Mouse (Mus musculus): Measurements from ENCODE around the gene Myo1d. TPM values are rescaled to one million over a fixed set of nuclear protein-coding genes. Genes with fewer than 3 reads are reported as not detected.
A peak's percentile ranks its signal among the peaks of the same experiment; 100 is the strongest.

Myo1d gene
- polyA plus RNA-seq, 1 experiment from 2014 or later = 2.1 TPM

DNA sequence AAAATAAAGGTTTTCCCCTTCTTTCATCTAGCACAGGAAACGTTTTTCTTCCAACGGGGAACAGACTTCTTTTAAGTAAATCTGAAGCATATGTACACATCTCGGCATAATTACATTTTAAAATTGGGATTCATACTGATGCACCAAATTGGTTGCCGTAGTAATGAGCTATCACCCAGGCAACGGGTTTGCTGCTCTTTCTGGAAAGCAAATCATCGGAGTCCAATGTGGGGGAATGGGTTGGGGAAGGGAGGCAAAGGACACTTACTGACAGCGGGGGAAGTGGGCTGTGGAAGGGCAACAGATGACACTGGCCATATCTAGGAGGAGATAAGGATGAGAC, 156.8 kb downstream of the Myo1d start:
- Histone ChIP-seq H3K36me3 (ENCODE audit: control insufficient read depth, insufficient read depth, low read length) (no peaks in the 10 kb centered on the region), H3K9me3 (ENCODE audit: control insufficient read depth, low read length) (no peaks in the 10 kb centered on the region), H3K4me1 (ENCODE audit: control insufficient read depth, insufficient read depth, low read length) (peaks cover 13% of the 10 kb centered on the region), H3K27me3 (ENCODE audit: control insufficient read depth, insufficient read depth, low read length) (no peaks in the 10 kb centered on the region), H3K27ac (ENCODE audit: low read depth, low read length) (peak overlapping the region; percentile 87), H3K4me3 (ENCODE audit: low read depth, low read length) (no peak overlapping the region; the same call in 1 of the 2 replicates), H3K9ac (ENCODE audit: low read length) (no peak overlapping the region; the same call in 1 of the 2 replicates), H3K4me2 (peak overlapping the region; percentile 41)
- ATAC-seq (ENCODE audit: low FRiP score) = peak; percentile 73
- DNase-seq (ENCODE audit: low spot score, missing footprints) = no peak
- 14% methylated on average over 7 of the region's 7 CpGs for WGBS

DNA sequence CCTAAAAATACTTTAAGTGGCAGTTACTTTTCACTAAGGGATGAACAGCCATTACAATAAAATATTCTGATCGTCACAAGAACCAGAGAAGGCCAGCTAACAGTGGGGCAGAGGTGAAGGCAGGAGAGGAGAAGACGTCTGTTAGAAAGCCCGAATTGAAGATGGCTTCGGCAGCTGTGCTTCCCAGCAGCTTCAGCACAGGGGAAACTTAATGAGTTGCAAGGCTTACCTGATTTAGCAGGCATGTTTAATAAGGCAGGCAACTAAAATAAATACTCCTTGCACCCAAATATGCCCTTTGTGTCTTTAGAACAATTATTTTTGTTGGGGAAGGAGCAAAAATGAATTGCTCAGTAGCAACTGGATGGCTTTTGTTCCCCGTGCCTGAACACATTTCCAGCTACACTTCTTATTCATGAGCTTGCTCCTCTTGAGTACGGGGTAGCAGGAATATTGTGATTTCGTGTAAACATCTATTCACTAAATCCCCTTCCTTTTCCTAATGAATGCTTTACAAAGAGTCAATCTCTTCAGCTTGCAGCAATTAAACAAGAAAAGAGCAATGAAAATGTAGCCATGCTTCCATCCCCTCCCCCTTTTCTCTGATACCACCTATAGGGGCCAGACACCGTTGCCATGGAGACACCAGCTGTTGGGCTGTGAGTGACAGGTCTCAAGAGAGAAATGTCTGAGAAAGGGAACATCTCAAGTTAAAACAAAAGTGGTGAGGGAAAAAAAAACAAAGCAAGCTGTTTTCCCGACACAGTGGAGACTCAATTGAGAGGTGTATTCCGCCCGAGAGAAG, 157.4 kb downstream of the Myo1d start:
- DNase-seq (ENCODE audit: low spot score, missing footprints) = peak; percentile 95
- ATAC-seq (ENCODE audit: low FRiP score) = peak; percentile 89
- Histone ChIP-seq H3K4me3 (ENCODE audit: low read depth, low read length) (no peak overlapping the region; the same call in 1 of the 2 replicates), H3K9me3 (ENCODE audit: control insufficient read depth, low read length) (no peaks in the 10 kb centered on the region), H3K9ac (ENCODE audit: low read length) (peak overlapping the region; percentile 44), H3K27me3 (ENCODE audit: control insufficient read depth, insufficient read depth, low read length) (no peaks in the 10 kb centered on the region), H3K4me2 (peak overlapping the region; percentile 41), H3K36me3 (ENCODE audit: control insufficient read depth, insufficient read depth, low read length) (no peaks in the 10 kb centered on the region), H3K27ac (ENCODE audit: low read depth, low read length) (peak overlapping the region; percentile 87), H3K4me1 (ENCODE audit: control insufficient read depth, insufficient read depth, low read length) (peaks cover 13% of the 10 kb centered on the region)
- 5% methylated on average over 11 of the region's 11 CpGs for WGBS

DNA sequence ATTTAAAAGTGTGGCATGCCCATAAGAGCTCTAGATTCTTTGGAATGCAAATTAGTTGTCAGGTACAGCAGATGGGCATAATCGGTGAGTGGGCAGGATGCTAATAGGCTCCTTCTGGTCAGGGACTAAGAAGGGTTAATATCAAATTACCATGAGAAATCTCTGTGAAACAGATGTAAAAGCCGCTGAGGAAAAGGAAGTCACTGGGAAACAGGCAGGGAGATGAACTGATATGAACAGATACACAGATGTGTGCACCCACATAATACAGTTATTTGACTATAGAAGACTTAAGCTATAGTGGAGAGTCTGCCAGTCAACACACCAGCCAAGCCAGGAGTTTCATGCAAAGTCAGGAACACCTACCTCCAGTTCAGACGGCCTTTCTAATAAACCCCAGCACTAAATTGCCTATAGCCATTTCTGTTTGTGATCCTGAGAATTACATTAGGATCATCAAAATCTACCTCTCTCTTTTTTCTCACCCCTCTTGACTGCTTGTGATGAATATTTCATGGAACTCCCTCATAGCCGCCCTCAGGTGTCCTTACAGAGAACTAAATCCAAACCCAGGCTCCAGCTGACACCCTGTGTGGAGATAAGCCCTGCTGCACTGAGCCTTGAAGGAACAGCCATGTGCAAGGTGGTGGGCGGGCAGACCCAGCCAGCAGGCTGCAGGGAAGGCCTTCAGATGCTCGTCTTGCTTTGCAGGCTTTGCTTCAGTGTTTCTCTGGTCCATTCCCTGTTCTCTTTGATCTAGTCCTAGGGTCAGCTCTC, 164.7 kb downstream of the Myo1d start:
- Histone ChIP-seq H3K9ac (ENCODE audit: low read length) (no peak overlapping the region), H3K27me3 (ENCODE audit: control insufficient read depth, insufficient read depth, low read length) (no peaks in the 10 kb centered on the region), H3K36me3 (ENCODE audit: control insufficient read depth, insufficient read depth, low read length) (no peaks in the 10 kb centered on the region), H3K9me3 (ENCODE audit: control insufficient read depth, low read length) (no peaks in the 10 kb centered on the region), H3K27ac (ENCODE audit: low read depth, low read length) (no peak overlapping the region), H3K4me3 (ENCODE audit: low read depth, low read length) (no peak overlapping the region), H3K4me1 (ENCODE audit: control insufficient read depth, insufficient read depth, low read length) (no peaks in the 10 kb centered on the region), H3K4me2 (no peak overlapping the region)
- ATAC-seq (ENCODE audit: low FRiP score) = no peak
- DNase-seq (ENCODE audit: low spot score, missing footprints) = no peak
- 59% methylated on average over 6 of the region's 6 CpGs for WGBS

DNA sequence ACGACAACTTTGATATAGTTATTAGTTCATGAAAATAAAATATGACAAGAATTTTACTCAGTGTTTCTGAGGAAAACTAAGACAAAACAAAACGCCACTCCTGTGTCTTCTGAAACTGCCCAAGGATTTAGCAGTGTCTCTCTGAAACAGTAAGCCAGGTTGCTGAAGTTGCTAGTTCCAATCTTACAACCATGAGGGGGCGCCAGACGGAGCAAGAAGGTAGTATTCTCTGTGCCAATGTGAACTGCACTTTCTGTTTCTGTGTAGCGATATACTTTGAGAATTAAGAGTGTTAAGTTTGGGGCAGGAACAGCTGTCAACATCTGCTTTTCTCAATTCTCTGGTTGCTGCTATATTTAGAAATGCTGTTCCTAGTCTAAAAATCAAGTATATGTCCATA, 165.4 kb downstream of the Myo1d start:
- no peak for ATAC-seq (ENCODE audit: low FRiP score)
- Histone ChIP-seq H3K36me3 (ENCODE audit: control insufficient read depth, insufficient read depth, low read length) (no peaks in the 10 kb centered on the region), H3K27ac (ENCODE audit: low read depth, low read length) (no peak overlapping the region), H3K4me1 (ENCODE audit: control insufficient read depth, insufficient read depth, low read length) (no peaks in the 10 kb centered on the region), H3K9ac (ENCODE audit: low read length) (no peak overlapping the region), H3K9me3 (ENCODE audit: control insufficient read depth, low read length) (no peaks in the 10 kb centered on the region), H3K4me2 (no peak overlapping the region), H3K27me3 (ENCODE audit: control insufficient read depth, insufficient read depth, low read length) (no peaks in the 10 kb centered on the region), H3K4me3 (ENCODE audit: low read depth, low read length) (no peak overlapping the region)
- WGBS = 38% methylated on average over 5 of the region's 5 CpGs
- DNase-seq (ENCODE audit: low spot score, missing footprints) = peak; percentile 91

DNA sequence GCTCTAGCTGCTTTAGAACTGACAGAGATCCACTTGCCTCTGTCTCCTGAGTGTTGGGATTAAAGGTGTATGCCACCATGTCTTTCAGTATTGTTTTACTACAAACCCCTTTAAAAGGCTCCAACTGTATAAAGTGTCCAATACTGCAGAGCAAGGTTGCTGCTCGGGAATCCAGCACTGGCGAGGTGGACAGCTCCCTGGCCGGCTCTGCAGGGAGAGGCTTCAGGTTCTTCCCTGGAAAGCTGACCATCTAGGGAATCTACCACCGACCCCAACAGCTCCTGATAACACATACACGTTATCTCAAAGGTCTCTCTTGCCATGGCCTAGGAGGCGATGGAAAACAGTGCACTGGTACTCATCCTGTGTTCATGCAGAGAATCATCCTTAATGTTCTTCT, 166.3 kb downstream of the Myo1d start:
- DNase-seq (ENCODE audit: low spot score, missing footprints) (peak; percentile 91), ATAC-seq (ENCODE audit: low FRiP score) (no peak)
- Histone ChIP-seq H3K9me3 (ENCODE audit: control insufficient read depth, low read length) (no peaks in the 10 kb centered on the region), H3K4me2 (no peak overlapping the region), H3K27ac (ENCODE audit: low read depth, low read length) (no peak overlapping the region), H3K4me3 (ENCODE audit: low read depth, low read length) (no peak overlapping the region), H3K36me3 (ENCODE audit: control insufficient read depth, insufficient read depth, low read length) (no peaks in the 10 kb centered on the region), H3K27me3 (ENCODE audit: control insufficient read depth, insufficient read depth, low read length) (no peaks in the 10 kb centered on the region), H3K4me1 (ENCODE audit: control insufficient read depth, insufficient read depth, low read length) (no peaks in the 10 kb centered on the region), H3K9ac (ENCODE audit: low read length) (no peak overlapping the region)
- WGBS = 16% methylated on average over 6 of the region's 6 CpGs

DNA sequence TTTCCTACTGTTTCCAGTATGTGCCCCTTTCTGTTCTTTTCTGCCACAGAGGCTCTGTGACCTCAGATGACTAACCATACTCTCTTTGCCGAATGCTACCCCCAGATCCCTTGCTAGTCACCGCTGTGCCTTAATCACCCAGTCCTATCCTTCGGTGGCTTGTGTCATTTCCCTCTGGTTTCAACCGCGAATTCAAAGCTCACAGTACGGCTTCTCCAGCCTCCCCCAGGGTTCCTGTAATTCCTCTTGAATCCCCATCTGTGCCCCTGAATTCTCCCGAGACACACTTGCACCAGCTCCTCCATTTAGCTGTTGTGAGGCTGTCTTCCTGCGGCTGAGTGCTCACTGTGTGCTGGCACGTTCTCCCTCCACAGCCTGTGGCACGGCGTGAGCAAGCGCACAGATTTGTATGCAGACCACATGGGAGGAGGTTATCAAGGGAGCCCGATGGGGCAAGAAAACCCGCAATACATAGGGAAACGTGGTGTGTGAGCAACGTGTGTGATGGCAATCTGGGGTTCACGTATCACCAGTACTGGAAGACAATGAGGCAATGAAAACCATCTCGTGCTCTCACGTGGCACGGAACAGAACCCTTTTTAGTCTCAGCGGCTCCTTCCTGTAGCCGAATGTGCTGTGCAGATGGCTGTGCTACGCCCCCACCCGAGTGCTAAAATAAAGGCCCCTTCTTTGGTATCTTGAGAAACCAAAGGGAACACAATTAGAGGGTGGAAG, 177.0 kb downstream of the Myo1d start:
- Histone ChIP-seq H3K4me3 (ENCODE audit: low read depth, low read length) (peak overlapping the region; percentile 22), H3K4me1 (ENCODE audit: control insufficient read depth, insufficient read depth, low read length) (peaks cover 9% of the 10 kb centered on the region), H3K9me3 (ENCODE audit: control insufficient read depth, low read length) (no peaks in the 10 kb centered on the region), H3K27ac (ENCODE audit: low read depth, low read length) (0 out of 2 replicates have a peak overlapping the region, but pooled peaks have one; percentile 26), H3K27me3 (ENCODE audit: control insufficient read depth, insufficient read depth, low read length) (peaks cover 13% of the 10 kb centered on the region), H3K9ac (ENCODE audit: low read length) (peak overlapping the region; percentile 64), H3K36me3 (ENCODE audit: control insufficient read depth, insufficient read depth, low read length) (no peaks in the 10 kb centered on the region), H3K4me2 (peak overlapping the region; percentile 56)
- DNase-seq (ENCODE audit: low spot score, missing footprints) = peak; percentile 97
- 2% methylated on average over 24 of the region's 24 CpGs for whole genome bisulfite sequencing
- peak; percentile 73; the same call in 1 of the 2 replicates for ATAC-seq (ENCODE audit: low FRiP score)

DNA sequence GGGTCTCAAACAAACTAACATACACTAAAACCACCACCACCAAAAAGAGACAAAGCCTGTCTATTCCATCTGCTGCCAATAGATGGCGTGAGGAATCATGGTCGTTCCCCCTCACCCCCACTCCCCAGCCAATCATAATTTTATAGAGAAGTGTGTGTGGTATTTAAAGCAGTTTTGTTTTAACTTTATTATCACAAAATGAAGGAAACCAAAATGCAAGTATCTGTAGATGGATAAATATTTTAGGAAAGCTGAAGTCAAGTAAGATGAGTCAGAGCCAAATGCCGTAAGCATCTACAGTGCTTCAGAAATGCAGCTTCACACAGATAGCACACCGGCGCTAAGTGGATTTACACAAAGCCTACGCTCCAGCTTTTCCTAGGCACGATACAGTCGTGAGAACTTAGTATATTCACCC, 177.8 kb downstream of the Myo1d start:
- 24% methylated on average over 8 of the region's 8 CpGs for WGBS
- H3K9ac ChIP-seq (ENCODE audit: low read length) = peak overlapping the region; percentile 64; the same call in 1 of the 2 replicates
- no peaks in the 10 kb centered on the region for H3K9me3 ChIP-seq (ENCODE audit: control insufficient read depth, low read length)

DNA sequence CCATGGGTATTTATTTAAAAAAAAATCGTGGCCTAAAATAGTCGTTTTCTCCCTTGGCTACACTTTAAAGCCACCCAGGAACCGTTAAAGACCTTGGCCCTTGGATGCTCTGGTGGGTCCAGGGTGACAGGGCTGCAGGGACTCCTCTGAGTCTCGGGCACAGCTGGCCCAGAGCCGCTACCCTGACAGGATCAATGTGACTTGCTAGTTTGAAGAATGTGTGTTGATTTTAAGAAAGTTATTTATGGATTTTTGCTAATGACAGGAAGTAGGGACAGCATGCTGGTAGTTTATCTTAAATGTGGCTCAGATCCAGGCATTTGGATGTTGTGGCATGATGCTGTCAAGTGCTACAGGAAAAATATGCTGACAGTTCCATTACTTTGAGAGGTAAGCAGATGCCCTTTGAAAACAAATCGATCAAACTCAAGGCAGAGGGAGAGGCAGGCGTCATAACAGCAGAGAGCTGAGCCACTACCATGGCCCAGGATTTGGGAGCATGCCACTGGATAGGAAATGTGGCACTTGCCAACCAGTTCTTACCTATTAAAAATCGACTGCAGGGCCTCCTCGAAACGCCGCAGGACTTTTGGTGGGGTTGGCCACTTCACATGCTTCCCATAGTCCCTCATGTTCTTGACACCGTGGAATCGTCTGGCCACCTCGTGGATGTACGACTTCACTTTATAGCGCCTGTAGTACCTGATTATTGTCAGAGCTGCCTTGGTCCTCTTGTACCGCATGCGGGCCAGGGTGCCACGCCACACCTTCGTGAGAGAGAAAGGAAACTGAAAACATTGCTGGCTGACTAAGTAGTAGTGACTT, 178.6 kb downstream of the Myo1d start:
- Histone ChIP-seq H3K27ac (ENCODE audit: low read depth, low read length) (no peak overlapping the region), H3K36me3 (ENCODE audit: control insufficient read depth, insufficient read depth, low read length) (no peaks in the 10 kb centered on the region), H3K9me3 (ENCODE audit: control insufficient read depth, low read length) (no peaks in the 10 kb centered on the region), H3K4me2 (no peak overlapping the region), H3K4me3 (ENCODE audit: low read depth, low read length) (no peak overlapping the region), H3K4me1 (ENCODE audit: control insufficient read depth, insufficient read depth, low read length) (peaks cover 9% of the 10 kb centered on the region), H3K9ac (ENCODE audit: low read length) (no peak overlapping the region), H3K27me3 (ENCODE audit: control insufficient read depth, insufficient read depth, low read length) (peaks cover 13% of the 10 kb centered on the region)
- no peak for ATAC-seq (ENCODE audit: low FRiP score)
- 81% methylated on average over 20 of the region's 20 CpGs for WGBS
- DNase-seq (ENCODE audit: low spot score, missing footprints) = peak; percentile 83

More for the DNA sequence above, 177.8 kb downstream of the Myo1d start:
- no peaks in the 10 kb centered on the region for H3K36me3 ChIP-seq (ENCODE audit: control insufficient read depth, insufficient read depth, low read length)
- peak; percentile 94 for DNase-seq (ENCODE audit: low spot score, missing footprints)
- H3K27me3 ChIP-seq (ENCODE audit: control insufficient read depth, insufficient read depth, low read length) = peaks cover 13% of the 10 kb centered on the region
- peaks cover 9% of the 10 kb centered on the region for H3K4me1 ChIP-seq (ENCODE audit: control insufficient read depth, insufficient read depth, low read length)
- no peak overlapping the region for H3K27ac ChIP-seq (ENCODE audit: low read depth, low read length)
- H3K4me2 ChIP-seq = peak overlapping the region; percentile 11; the same call in 1 of the 2 replicates
- no peak for ATAC-seq (ENCODE audit: low FRiP score)
- H3K4me3 ChIP-seq (ENCODE audit: low read depth, low read length) = no peak overlapping the region
